Comparison of ENCODE assay signal across 9 mouse cellular contexts in the genomic region with DNA sequence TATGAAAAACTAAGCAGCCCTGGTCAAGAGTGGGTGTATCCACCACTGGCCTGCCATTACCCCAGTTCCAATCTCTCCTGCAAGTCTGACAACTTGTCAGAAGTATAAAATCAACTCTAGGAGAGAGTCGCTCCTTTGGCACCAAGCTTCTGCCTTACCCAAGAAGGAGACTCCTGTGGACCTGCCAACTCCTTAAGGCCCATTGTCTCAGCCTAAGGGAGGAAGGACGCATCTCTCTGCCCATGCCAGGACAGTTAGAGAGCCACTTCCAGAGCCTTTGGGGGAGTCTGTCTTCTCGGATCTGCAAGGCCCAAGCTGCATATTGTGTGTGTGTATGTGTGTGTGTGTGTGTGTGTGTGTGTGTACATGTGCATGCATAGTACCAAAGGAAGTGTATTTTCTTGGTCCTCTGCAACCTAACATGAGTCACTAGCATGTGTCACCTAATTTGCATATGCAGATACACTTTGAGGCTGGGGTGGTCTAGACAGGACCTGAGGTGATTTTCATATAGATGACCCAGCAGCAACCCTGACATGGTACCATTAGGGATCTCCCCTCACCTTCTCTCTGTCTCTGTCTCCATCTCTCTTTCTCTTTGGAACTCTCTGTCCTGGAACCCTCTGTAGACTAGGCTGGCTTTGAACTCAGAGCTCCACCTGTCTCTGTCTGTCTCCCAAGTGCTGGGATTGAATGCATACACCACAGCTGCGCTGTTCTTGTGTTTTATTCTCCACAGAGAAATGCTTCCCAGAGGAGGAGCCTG.
DNase-seq lines count a peak whose midpoint lies in the region; ATAC-seq and TF ChIP-seq lines count a peak whose summit lies in the region.
"Had no signal": no experiment of that assay in that cellular context is flagged by ENCODE, and none has a peak within 500 bp of the region (broad histone marks: within the 10 kb centered on the region; RNA-seq: fewer than 3 reads in every experiment).

No protein-coding gene starts in this region.

- no peak overlapping the region for H3ac ChIP-seq in myocyte (ENCODE audit: control insufficient read depth, insufficient read length)

- H3K4me3 ChIP-seq in forebrain, embryonic 10.5 days = no peak overlapping the region
- H3K4me3 ChIP-seq in forebrain, embryonic 13.5 days = no peak overlapping the region
- H3K4me3 ChIP-seq in kidney, embryonic 15.5 days (replicated peaks) = no peak overlapping the region
- no peak overlapping the region for H3K4me3 ChIP-seq in embryonic facial prominence, embryonic 15.5 days (replicated peaks)
- H3K4me3 ChIP-seq in myocyte = no peak overlapping the region
- H3K4me3 ChIP-seq: hindbrain, embryonic 12.5 days had no signal

- DNase-seq in forebrain, embryonic 10.5 days (ENCODE audit: extremely low spot score, low spot score) = no peak
- DNase-seq in kidney, adult 9 months = no peak
- no peak for DNase-seq in gastrocnemius, adult 18-20 months (ENCODE audit: low spot score)
- no peak for DNase-seq in ovary, postnatal 14 days (ENCODE audit: low spot score)

- H3K27ac ChIP-seq in forebrain, embryonic 10.5 days = 0 out of 2 replicates have a peak overlapping the region, but pooled peaks have one; percentile 42
- no peak overlapping the region for H3K27ac ChIP-seq in forebrain, embryonic 13.5 days
- peak overlapping the region; percentile 89 for H3K27ac ChIP-seq in kidney, embryonic 15.5 days
- peak overlapping the region; percentile 88 for H3K27ac ChIP-seq in embryonic facial prominence, embryonic 15.5 days (replicated peaks)

- no peaks in the 10 kb centered on the region for H3K36me3 ChIP-seq in forebrain, embryonic 10.5 days (replicated peaks)
- H3K36me3 ChIP-seq in forebrain, embryonic 13.5 days (ENCODE audit: poor library complexity, severe bottlenecking) = no peaks in the 10 kb centered on the region
- H3K36me3 ChIP-seq in kidney, embryonic 15.5 days = no peaks in the 10 kb centered on the region
- H3K36me3 ChIP-seq in embryonic facial prominence, embryonic 15.5 days = no peaks in the 10 kb centered on the region
- H3K36me3 ChIP-seq in myocyte (ENCODE audit: control insufficient read depth, insufficient read depth) = no peaks in the 10 kb centered on the region
- H3K36me3 ChIP-seq: hindbrain, embryonic 12.5 days had no signal

- no peaks in the 10 kb centered on the region for H3K27me3 ChIP-seq in forebrain, embryonic 10.5 days (ENCODE audit: poor library complexity, severe bottlenecking)
- no peaks in the 10 kb centered on the region for H3K27me3 ChIP-seq in forebrain, embryonic 13.5 days
- H3K27me3 ChIP-seq in kidney, embryonic 15.5 days = no peaks in the 10 kb centered on the region
- no peaks in the 10 kb centered on the region for H3K27me3 ChIP-seq in embryonic facial prominence, embryonic 15.5 days
- no peaks in the 10 kb centered on the region for H3K27me3 ChIP-seq in myocyte (ENCODE audit: control insufficient read depth, insufficient read depth, insufficient read length)
- H3K27me3 ChIP-seq: hindbrain, embryonic 12.5 days had no signal

- no peaks in the 10 kb centered on the region; the same call in 1 of the 2 replicates for H3K9me3 ChIP-seq in forebrain, embryonic 10.5 days
- no peaks in the 10 kb centered on the region for H3K9me3 ChIP-seq in forebrain, embryonic 13.5 days (replicated peaks)
- H3K9me3 ChIP-seq in kidney, embryonic 15.5 days (replicated peaks) = no peaks in the 10 kb centered on the region; the same call in 1 of the 2 replicates
- H3K9me3 ChIP-seq in embryonic facial prominence, embryonic 15.5 days (replicated peaks) = no peaks in the 10 kb centered on the region

- H3K4me1 ChIP-seq in forebrain, embryonic 10.5 days = peaks cover 48% of the 10 kb centered on the region
- peaks cover 19% of the 10 kb centered on the region for H3K4me1 ChIP-seq in forebrain, embryonic 13.5 days
- H3K4me1 ChIP-seq in kidney, embryonic 15.5 days = peaks cover 27% of the 10 kb centered on the region
- H3K4me1 ChIP-seq in embryonic facial prominence, embryonic 15.5 days = peaks cover 28% of the 10 kb centered on the region

- WGBS in forebrain, embryonic 10.5 days = 79% methylated on average over 4 of the region's 4 CpGs
- 80% methylated on average over 4 of the region's 4 CpGs for WGBS in forebrain, embryonic 13.5 days
- 88% methylated on average over 4 of the region's 4 CpGs for WGBS in kidney, embryonic 15.5 days
- 73% methylated on average over 4 of the region's 4 CpGs for WGBS in embryonic facial prominence, embryonic 15.5 days

- no peak overlapping the region for H3K4me2 ChIP-seq in forebrain, embryonic 13.5 days
- no peak overlapping the region for H3K4me2 ChIP-seq in kidney, embryonic 15.5 days
- no peak overlapping the region for H3K4me2 ChIP-seq in embryonic facial prominence, embryonic 15.5 days (replicated peaks)
- peak overlapping the region; percentile 68 for H3K4me2 ChIP-seq in myocyte (ENCODE audit: low read depth)
- H3K4me2 ChIP-seq: hindbrain, embryonic 12.5 days had no signal

- no peaks in the 10 kb centered on the region for H3K79me2 ChIP-seq in myocyte (ENCODE audit: control insufficient read depth, insufficient read depth)

- no peak overlapping the region for H3K9ac ChIP-seq in forebrain, embryonic 13.5 days
- no peak overlapping the region for H3K9ac ChIP-seq in kidney, embryonic 15.5 days
- H3K9ac ChIP-seq in embryonic facial prominence, embryonic 15.5 days = no peak overlapping the region

- ATAC-seq in forebrain, embryonic 13.5 days = no peak
- ATAC-seq in kidney, embryonic 15.5 days (replicated peaks; ENCODE audit: low FRiP score) = no peak
- no peak for ATAC-seq in embryonic facial prominence, embryonic 15.5 days (ENCODE audit: insufficient number of reproducible peaks, low FRiP score, low TSS enrichment, low read depth)

- TF ChIP-seq POLR2A in myocyte (IDR thresholded peaks at IDR 0.05; ENCODE audit: insufficient read length, low read depth) = no peak

TF ChIP-seq in myocyte, 11 proteins besides CTCF, POLR2A, EP300 and RAD21:
- no peak for TF ChIP-seq E2F4 (IDR thresholded peaks at IDR 0.05; ENCODE audit: insufficient read depth)
- TF ChIP-seq TCF3 (IDR thresholded peaks at IDR 0.05; ENCODE audit: insufficient read length, low read depth) = peak; percentile 27
- TF ChIP-seq MYOD1 (IDR thresholded peaks at IDR 0.05; ENCODE audit: control insufficient read depth in 1 of 3, insufficient read length in 2 of 3, low read depth in 2 of 3) = peak; percentile 57 to 93 (median 93)
- peak; percentile 71 for TF ChIP-seq TCF12 (IDR thresholded peaks at IDR 0.05; ENCODE audit: insufficient read depth, poor library complexity, severe bottlenecking)
- no peak for TF ChIP-seq MYOG (IDR thresholded peaks at IDR 0.05; ENCODE audit: control insufficient read depth in 1 of 3, insufficient read depth in 1 of 3, insufficient read length in 2 of 3, low read depth in 2 of 3)
TF ChIP-seq in myocyte: peak in this region for 3.
